Mouse (Mus musculus) spleen, embryonic (tissue): Measurements from ENCODE around the gene Evi5.

Source experiments
- CTCF ChIA-PET: fragments of 350-600 bp; sonication (Branson Sonifier 250); formaldehyde crosslinking; loops from one replicate; lab custom pipeline; 2022; lab: Charles Lee

The Evi5 gene

GRCm38 (mm10) chr5:107719786-107720185 is 155.1 kb downstream of the Evi5 start:
- CTCF ChIA-PET: interaction anchor here (0.5 kb wide), 1 partner anchor 16 kb away, joined by 3 read pairs; no protein-coding TSS in a partner anchor

- CTCF ChIA-PET: interaction anchor here (0.5 kb wide), 1 partner anchor 16 kb away, joined by 3 read pairs; no protein-coding TSS in a partner anchor
These were observed 155.7 kb downstream of the Evi5 start for GRCm38 (mm10) chr5:107719209-107719608.

GRCm38 (mm10) chr5:107717871-107718361 is 157.0 kb downstream of the Evi5 start:
- CTCF ChIA-PET: no interaction called here

DNA sequence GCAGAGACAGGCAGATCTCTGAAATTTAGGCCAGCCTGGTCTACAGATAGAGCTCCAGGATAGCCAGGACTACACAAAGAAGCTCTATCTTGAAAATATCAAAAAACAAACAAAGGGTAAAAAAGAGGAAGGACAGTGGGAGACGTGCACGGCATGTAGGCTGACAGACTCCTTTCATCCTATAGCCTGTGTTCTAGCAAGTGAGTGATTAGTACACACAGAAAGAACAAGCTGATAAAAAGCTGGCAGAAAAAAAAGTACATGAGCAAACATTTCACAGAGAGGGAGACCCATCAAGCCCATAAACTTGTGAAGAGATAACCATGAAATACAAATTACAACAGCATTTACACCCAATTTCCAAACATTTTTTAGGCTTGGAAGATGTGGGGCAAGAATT is 163.2 kb downstream of the Evi5 start:
- CTCF ChIA-PET: no interaction called here

GRCm38 (mm10) chr5:107708124-107708797 is 166.6 kb downstream of the Evi5 start:
- CTCF ChIA-PET: interaction anchor here (0.6 to 0.7 kb wide), 2 partner anchors 13 to 70 kb away, joined by 3 to 5 read pairs; no protein-coding TSS in a partner anchor

DNA sequence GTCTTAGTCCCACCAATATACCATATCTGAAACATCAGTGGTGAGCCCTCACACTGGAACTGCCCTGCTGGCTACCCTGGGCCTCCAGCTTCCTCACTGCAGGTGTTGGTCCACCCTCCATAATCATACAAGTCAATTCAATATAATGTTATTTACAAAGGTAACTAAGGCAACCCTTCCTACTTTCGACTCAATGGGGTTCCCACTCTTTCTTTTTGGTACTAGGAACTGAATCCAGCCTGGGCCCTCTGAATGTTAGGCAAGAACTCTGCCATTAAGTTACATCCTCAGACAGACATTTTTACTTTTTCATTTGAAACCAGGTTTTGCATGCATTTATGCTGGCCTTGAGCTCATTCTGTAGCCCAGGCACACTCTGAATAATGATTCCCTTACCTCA is 168.6 kb downstream of the Evi5 start:
- CTCF ChIA-PET: interaction anchor here (1.0 kb wide), 1 partner anchor 17 kb away, joined by 3 read pairs; no protein-coding TSS in a partner anchor

DNA sequence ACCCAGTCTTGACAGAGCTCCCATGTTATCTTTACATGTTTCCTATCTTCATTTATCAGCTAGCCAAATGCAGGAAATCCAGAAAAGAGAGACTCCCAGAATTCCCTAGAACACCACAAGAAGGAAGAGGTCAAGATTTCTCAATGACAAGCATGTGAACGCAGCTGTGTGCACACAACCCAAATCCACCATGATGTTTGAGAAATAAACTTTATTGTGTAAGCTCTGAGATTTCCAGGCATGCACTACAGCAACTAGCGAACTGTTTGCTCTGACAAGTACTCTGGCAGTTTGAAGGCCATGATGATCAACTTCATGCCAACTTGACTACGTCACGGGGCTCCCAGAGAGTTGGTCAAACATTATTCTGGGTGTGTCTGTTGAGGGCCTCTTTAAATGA is 169.2 kb downstream of the Evi5 start:
- CTCF ChIA-PET: interaction anchor here (1.0 kb wide), 1 partner anchor 18 kb away, joined by 3 read pairs; no protein-coding TSS in a partner anchor

GRCm38 (mm10) chr5:107703207-107703763 is 171.6 kb downstream of the Evi5 start:
- CTCF ChIA-PET: interaction anchor here (0.7 kb wide), 1 partner anchor 16 kb away, joined by 3 read pairs; no protein-coding TSS in a partner anchor

DNA sequence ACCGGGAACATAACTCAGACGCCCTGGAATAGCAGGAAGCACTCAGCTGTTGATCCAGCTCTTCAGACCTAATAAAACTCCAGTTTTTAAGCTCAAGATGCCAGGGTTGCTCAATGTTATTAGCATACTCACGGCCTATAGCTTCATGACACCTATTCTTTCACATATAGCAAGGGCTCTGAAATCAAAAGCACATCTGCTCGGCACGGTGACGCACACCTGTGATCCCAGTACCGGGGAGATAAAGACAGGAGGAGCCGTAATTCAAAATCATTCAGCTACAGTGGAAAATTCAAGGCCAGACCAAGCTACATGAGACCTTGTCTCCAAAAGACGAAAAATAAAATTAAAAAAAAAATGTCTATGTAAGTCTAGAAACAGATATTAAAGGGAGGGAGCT is 173.2 kb downstream of the Evi5 start:
- CTCF ChIA-PET: interaction anchor here (0.7 kb wide), 1 partner anchor 227 kb away, joined by 7 read pairs; no protein-coding TSS in a partner anchor

- CTCF ChIA-PET: no interaction called here
These were observed 174.0 kb downstream of the Evi5 start for GRCm38 (mm10) chr5:107700873-107701272.

DNA sequence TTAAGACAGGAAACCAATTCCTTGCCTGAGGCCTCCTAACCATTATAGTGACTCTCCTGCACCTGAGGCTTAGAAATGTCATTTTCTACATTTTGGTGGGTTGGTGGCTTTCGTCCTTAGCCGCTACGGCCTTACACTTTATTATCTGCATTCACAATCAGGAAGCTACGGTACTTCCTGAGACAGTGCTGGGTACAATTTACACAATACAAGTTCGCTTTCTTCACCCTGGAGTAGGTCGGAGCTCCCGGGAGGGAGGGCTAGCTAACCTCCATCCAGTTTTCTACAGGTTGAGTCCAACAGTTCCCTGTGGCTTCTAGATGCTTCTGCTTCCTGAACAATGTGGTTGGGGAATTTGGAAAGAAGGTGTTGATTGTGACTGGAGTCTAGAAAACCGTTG is 176.0 kb downstream of the Evi5 start:
- CTCF ChIA-PET: no interaction called here

DNA sequence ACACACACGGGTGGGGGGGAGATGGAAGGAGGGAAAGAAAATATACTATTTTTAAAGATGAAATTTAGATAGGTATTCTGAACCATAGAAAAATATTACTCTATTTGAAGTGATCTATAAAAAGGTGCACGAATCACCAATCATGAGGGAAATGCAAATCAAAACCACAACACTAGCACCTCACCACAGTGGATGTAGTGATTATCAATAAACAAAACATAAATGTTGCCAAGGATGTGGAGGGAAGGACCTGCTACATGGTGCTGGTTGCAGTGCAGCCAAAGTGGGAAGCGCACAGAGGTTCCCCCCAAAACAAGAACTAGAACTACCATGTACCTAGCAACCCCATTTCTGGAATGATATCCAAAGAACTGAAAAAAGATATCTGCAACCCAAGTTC is 179.9 kb downstream of the Evi5 start:
- CTCF ChIA-PET: interaction anchor here (0.6 to 0.8 kb wide), 2 partner anchors 14 to 991 kb away, joined by 3 to 5 read pairs; no protein-coding TSS in a partner anchor
